Mouse (Mus musculus): Measurements from ENCODE around the gene Larp6. TPM values are rescaled to one million over a fixed set of nuclear protein-coding genes. Genes with fewer than 3 reads are reported as not detected.

The Larp6 gene
- total and polyA plus RNA-seq, 3 experiments, result not detected

GRCm38 (mm10) chr9:60744171-60744969, 31.6 kb downstream of the Larp6 start:
- dilution Hi-C loops (cut with MboI; ENCODE audit: extremely low pct_ligation_motif_present, extremely low pct_unique_long_range_greater_than_20kb, low sequenced_read_pairs) (no loop called here), in situ Hi-C loops (cut with MboI; ENCODE audit: low pct_ligation_motif_present, low pct_unique_long_range_greater_than_20kb, low sequenced_read_pairs) (no loop called here)
- Histone ChIP-seq H3K4me3 (replicated peaks in 1 of 3; ENCODE audit: low read depth in 2 of 3, low read length in 2 of 3, poor library complexity in 1 of 3) (no peak overlapping the region), H3K36me3 (replicated peaks in 1 of 2; ENCODE audit: control insufficient read depth in 1 of 2, insufficient read depth in 1 of 2, low read length in 1 of 2) (no peaks in the 10 kb centered on the region), H3K27me3 (replicated peaks) (no peaks in the 10 kb centered on the region), H3K27ac (ENCODE audit: insufficient read depth, low read depth) (no peak overlapping the region), H3K79me2 (replicated peaks; ENCODE audit: control insufficient read depth, extremely low read depth, insufficient read depth, poor library complexity, severe bottlenecking) (no peaks in the 10 kb centered on the region), H3K4me1 (ENCODE audit: control insufficient read depth in 1 of 2, insufficient read depth in 2 of 2) (no peaks in the 10 kb centered on the region), H3K4me2 (ENCODE audit: insufficient read depth, low read depth, poor library complexity, severe bottlenecking) (no peak overlapping the region), H3K9ac (ENCODE audit: insufficient read depth, low read depth) (no peak overlapping the region), H3K9me3 (replicated peaks; ENCODE audit: low read length) (peaks cover 3% of the 10 kb centered on the region)
- peak; percentile 42 for DNase-seq (ENCODE audit: extremely low read depth)
- TF ChIP-seq SMC3 (IDR thresholded peaks at IDR 0.05; ENCODE audit: low read depth, low read length) (peak; percentile 65), ZNF384 (IDR thresholded peaks at IDR 0.05; ENCODE audit: low read depth, low read length) (no peak), MYC (IDR thresholded peaks at IDR 0.05; ENCODE audit: low read depth, low read length) (0 out of 2 replicates have a peak, but pooled peaks have one; percentile 29), BHLHE40 (IDR thresholded peaks at IDR 0.05; ENCODE audit: low read depth, low read length) (no peak), RAD21 (IDR thresholded peaks at IDR 0.05; ENCODE audit: low read depth, low read length) (peak; percentile 67), CTCF (conservative IDR thresholded peaks at IDR 0.05 in 1 of 2, IDR thresholded peaks at IDR 0.05 in 1 of 2; ENCODE audit: low read depth in 2 of 2, low read length in 2 of 2) (peak; percentile 81)

DNA sequence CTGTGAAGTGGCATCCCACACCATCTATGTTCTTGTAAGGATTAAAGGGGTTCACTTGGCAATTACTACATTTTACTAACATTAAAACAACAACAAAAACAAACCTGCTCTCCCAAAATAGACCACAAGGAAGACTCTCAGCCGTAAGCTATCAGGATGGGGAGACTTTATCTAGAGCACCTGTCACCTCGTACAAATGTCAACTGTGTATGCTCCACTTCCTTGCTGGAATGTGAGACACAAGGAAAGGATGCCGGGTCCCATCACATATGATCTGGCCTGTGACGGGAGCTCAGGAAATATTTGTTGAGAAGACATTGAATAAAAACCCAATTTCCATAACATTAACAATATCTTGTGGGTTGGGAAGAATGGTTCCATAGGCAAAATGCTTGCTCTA, 32.2 kb downstream of the Larp6 start:
- no peak overlapping the region for H3K4me3 ChIP-seq (replicated peaks in 1 of 3; ENCODE audit: low read depth in 2 of 3, low read length in 2 of 3, poor library complexity in 1 of 3)
- no peak overlapping the region for H3K27ac ChIP-seq (ENCODE audit: insufficient read depth, low read depth)
- no peak for DNase-seq (ENCODE audit: extremely low read depth)
- no peaks in the 10 kb centered on the region for H3K27me3 ChIP-seq (replicated peaks)
- TF ChIP-seq HCFC1 (IDR thresholded peaks at IDR 0.05; ENCODE audit: low read depth, low read length) (no peak), MAFK (IDR thresholded peaks at IDR 0.05; ENCODE audit: insufficient replicate concordance, low read length) (no peak), UBTF (IDR thresholded peaks at IDR 0.05; ENCODE audit: low read depth, low read length) (no peak), MAZ (IDR thresholded peaks at IDR 0.05; ENCODE audit: low read depth, low read length) (no peak), CHD1 (IDR thresholded peaks at IDR 0.05; ENCODE audit: low read depth, low read length) (no peak), ELF1 (IDR thresholded peaks at IDR 0.05; ENCODE audit: low read depth, low read length) (no peak), PAX5 (IDR thresholded peaks at IDR 0.05; ENCODE audit: low read length) (no peak), KAT2A (IDR thresholded peaks at IDR 0.05; ENCODE audit: insufficient replicate concordance, low read length) (no peak), TCF12 (IDR thresholded peaks at IDR 0.05; ENCODE audit: low read depth, low read length) (no peak), SMC3 (IDR thresholded peaks at IDR 0.05; ENCODE audit: low read depth, low read length) (no peak), JUND (conservative IDR thresholded peaks at IDR 0.05; ENCODE audit: low read depth, low read length) (no peak)
- H3K4me2 ChIP-seq (ENCODE audit: insufficient read depth, low read depth, poor library complexity, severe bottlenecking), result no peak overlapping the region
- no peaks in the 10 kb centered on the region for H3K79me2 ChIP-seq (replicated peaks; ENCODE audit: control insufficient read depth, extremely low read depth, insufficient read depth, poor library complexity, severe bottlenecking)
- in situ Hi-C loops (cut with MboI; ENCODE audit: low pct_ligation_motif_present, low pct_unique_long_range_greater_than_20kb, low sequenced_read_pairs) (no loop called here), dilution Hi-C loops (cut with MboI; ENCODE audit: extremely low pct_ligation_motif_present, extremely low pct_unique_long_range_greater_than_20kb, low sequenced_read_pairs) (no loop called here)
- H3K9ac ChIP-seq (ENCODE audit: insufficient read depth, low read depth), result no peak overlapping the region
- no peaks in the 10 kb centered on the region for H3K36me3 ChIP-seq (replicated peaks in 1 of 2; ENCODE audit: control insufficient read depth in 1 of 2, insufficient read depth in 1 of 2, low read length in 1 of 2)
- peaks cover 3% of the 10 kb centered on the region for H3K9me3 ChIP-seq (replicated peaks; ENCODE audit: low read length)
- no peaks in the 10 kb centered on the region for H3K4me1 ChIP-seq (ENCODE audit: control insufficient read depth in 1 of 2, insufficient read depth in 2 of 2)
